Mouse (Mus musculus): ENCODE measurements around the gene Mylpf. TPM values are rescaled to one million over a fixed set of nuclear protein-coding genes. Genes with fewer than 3 reads are reported as not detected.
A peak's percentile ranks its signal among the peaks of the same experiment; 100 is the strongest.
"Not testable (repeated sequence)": the region's sequence is repeated elsewhere in the genome, so short reads cannot be mapped to it uniquely, and the experiment has no call there.

Gene Mylpf
- 12.6 and 13.1 TPM in 2 replicates for polyA plus RNA-seq (2016; fragmentation: Nextera tagmentation; extraction: Ambion mirVana)

DNA sequence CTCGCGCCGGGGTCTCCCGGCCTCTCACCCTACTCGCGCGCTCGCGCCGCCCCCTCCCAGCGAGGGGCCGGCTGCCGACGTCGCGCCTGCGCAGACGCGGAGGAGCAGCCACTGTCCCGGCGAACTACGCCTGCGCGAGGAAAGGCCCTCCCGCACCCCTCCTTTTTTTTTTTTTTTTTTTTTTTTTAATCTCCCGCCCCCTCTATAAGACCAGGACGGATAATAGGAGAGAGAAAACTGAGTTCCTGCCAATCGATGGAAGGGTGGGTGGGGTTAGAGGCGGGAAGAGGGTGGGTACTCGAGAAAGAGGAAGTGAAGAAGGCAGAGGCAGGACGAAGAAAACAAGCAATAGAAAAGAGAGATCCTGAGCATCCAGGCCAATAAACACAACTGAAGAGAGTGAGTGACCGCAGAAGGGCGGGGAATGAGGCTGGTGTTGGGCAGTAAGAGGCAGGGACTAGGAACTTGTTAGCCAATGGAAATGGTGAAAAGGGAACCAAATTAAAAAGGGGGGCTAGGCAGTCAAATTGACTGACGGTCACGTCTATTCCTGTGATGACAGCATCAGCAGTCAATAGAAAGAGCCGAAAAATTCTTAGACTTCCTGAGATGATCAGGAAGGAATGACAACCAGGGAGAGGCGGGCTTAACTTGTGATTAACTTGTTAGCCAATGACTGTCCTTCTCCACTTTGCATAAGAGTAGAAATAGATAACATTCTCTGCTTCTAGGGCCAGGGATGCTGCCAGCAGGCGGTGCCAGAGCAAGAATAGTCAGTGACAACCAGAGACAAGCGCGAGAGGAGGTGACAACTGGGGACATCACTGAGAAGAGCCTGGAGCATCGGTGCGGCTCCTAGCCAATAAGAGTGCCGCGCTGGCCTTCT lies at the start of gene Mylpf:
Gene Mylpf, plus strand, starts transcription at position 338 of the 886 bp plus-strand sequence.
- Histone ChIP-seq H3K9me3 (no peaks in the 10 kb centered on the region), H3K4me2 (replicated peaks) (peak within 1 kb of the TSS; percentile 88), H3K36me3 (peaks cover 9% of the 10 kb centered on the region; the same call in 1 of the 2 replicates), H3K9ac (replicated peaks) (peak within 1 kb of the TSS; percentile 89), H3K27ac (replicated peaks) (peak within 1 kb of the TSS; percentile 84), H3K4me3 (peak within 1 kb of the TSS; percentile 74), H3K27me3 (peaks cover 2% of the 10 kb centered on the region), H3K4me1 (peaks cover 29% of the 10 kb centered on the region)
- peak; percentile 94 for ATAC-seq (ENCODE audit: low FRiP score, low read depth)
- WGBS, result under 1% methylated on average over 37 of the region's 44 CpGs

DNA sequence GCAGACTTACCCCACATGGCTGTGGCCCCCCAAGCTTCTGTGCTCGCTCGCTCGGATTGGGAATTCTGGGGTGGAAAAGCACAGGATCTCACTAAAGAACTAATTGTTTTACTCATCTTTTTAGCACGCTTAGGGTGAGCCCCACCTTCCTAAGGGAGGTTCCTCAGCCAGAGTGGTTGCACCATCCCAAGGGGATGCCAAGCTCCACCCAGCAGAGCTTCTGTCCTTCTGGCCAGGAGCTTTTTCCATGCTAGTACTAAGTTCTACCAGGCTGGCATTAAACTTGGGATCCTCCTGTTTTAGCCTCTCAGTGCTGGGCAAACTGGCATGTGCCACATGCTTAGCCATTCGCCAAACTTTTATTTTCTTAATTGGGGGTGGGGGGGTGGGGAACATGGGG lies 46.1 kb upstream of the Mylpf start:
- no peaks in the 10 kb centered on the region for H3K9me3 ChIP-seq
- H3K9ac ChIP-seq (replicated peaks), result no peak overlapping the region
- H3K27me3 ChIP-seq, result no peaks in the 10 kb centered on the region
- H3K4me2 ChIP-seq (replicated peaks), result no peak overlapping the region
- no peaks in the 10 kb centered on the region for H3K4me1 ChIP-seq
- H3K36me3 ChIP-seq, result no peaks in the 10 kb centered on the region
- 94% methylated on average over 5 of the region's 5 CpGs for WGBS
- H3K4me3 ChIP-seq, result no peak overlapping the region
- no peak overlapping the region for H3K27ac ChIP-seq (replicated peaks)
- no peak for ATAC-seq (ENCODE audit: low FRiP score, low read depth)

DNA sequence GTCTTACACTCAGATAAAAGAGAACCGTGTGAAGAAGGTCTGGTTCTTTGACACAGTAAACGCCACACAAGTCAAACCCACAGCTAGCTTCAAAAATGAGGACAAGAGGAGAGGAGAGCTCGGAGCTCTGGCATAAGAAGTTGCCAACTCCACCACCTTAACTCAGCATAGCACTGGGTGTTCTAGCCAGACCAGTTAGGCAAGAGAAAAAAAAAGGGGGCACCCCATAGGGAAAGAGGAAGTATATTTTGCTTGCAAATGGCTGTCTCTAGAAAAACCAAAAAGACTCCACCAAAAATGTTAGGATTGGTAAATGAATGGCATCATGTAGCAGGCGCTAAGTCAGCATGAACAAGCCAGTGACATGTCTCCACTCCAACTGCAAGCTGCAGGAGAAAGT lies 44.7 kb upstream of the Mylpf start:
- Histone ChIP-seq H3K9ac (replicated peaks) (no peak overlapping the region), H3K4me1 (no peaks in the 10 kb centered on the region), H3K27ac (replicated peaks) (no peak overlapping the region), H3K4me2 (replicated peaks) (no peak overlapping the region), H3K27me3 (no peaks in the 10 kb centered on the region), H3K9me3 (no peaks in the 10 kb centered on the region), H3K36me3 (no peaks in the 10 kb centered on the region), H3K4me3 (no peak overlapping the region)
- ATAC-seq (ENCODE audit: low FRiP score, low read depth), result no peak
- WGBS, result 91% methylated on average over 4 of the region's 4 CpGs

DNA sequence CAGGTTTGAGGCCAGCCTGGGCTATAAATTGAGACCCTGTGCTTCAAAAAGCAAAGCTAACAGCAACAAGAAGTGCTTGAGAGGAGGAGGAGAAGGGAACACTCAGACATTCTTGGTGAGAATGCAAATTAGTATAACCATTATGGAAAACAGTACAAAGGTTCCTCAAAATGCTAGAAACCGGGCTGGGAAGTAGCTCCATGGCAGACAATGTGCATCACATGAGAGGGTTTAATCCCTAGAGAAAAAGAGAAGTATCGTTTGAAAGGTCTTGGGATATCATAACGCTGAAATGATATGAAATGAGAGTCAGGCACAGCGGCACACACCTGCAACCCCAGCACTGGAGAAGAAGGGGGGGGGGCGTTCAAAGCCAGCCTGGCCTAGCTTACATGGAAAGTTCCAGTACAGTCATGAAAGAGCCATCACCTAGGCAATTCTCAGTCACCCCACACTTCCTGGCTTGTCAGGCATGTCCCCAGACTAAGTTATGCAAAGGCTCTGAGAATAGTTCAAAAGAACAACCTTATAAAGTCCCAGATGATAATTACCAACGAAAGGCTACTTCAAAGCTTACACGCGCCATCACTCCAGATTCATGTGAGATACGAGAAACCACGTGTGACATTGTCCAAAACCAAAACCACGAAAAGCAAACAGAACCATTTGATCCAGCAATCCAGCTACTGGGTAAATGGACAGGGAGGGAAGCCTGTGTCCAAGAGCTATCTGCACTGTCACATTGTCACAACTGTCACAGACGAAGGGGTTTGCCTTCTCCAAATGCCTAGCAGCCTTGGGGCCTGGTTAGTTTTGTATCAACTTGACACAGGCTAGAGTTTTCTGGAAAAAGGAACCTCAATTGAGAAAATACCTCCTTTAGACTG lies 42.8 kb upstream of the Mylpf start:
- ATAC-seq (ENCODE audit: low FRiP score, low read depth), result no peak
- H3K27ac ChIP-seq (replicated peaks), result no peak overlapping the region
- no peaks in the 10 kb centered on the region for H3K4me1 ChIP-seq
- H3K9ac ChIP-seq (replicated peaks), result no peak overlapping the region
- WGBS, result 87% methylated on average over 12 of the region's 12 CpGs
- H3K4me2 ChIP-seq (replicated peaks), result no peak overlapping the region
- no peaks in the 10 kb centered on the region for H3K36me3 ChIP-seq
- no peak overlapping the region for H3K4me3 ChIP-seq
- H3K9me3 ChIP-seq, result no peaks in the 10 kb centered on the region
- no peaks in the 10 kb centered on the region for H3K27me3 ChIP-seq

DNA sequence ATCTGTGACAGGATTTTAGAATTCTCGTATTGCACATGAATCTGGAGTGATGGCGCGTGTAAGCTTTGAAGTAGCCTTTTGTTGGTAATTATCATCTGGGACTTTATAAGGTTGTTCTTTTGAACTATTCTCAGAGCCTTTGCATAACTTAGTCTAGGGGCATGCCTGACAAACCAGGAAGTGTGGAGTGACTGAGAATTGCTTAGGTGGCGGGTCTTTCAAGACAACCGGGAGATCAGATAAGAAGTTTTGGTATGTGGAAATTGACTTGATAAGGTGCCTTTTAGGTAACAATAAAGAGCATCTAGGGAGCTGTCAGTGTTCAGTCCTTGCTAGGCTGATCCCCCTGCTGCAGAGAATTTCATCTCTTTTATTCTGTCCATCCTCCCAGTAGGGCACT lies 42.2 kb upstream of the Mylpf start:
- WGBS, result 93% methylated on average over 5 of the region's 5 CpGs
- H3K27me3 ChIP-seq, result no peaks in the 10 kb centered on the region
- no peak overlapping the region for H3K27ac ChIP-seq (replicated peaks)
- no peaks in the 10 kb centered on the region for H3K9me3 ChIP-seq
- H3K4me3 ChIP-seq, result no peak overlapping the region
- H3K36me3 ChIP-seq, result no peaks in the 10 kb centered on the region
- no peak for ATAC-seq (ENCODE audit: low FRiP score, low read depth)
- H3K9ac ChIP-seq (replicated peaks), result no peak overlapping the region
- no peaks in the 10 kb centered on the region for H3K4me1 ChIP-seq
- no peak overlapping the region for H3K4me2 ChIP-seq (replicated peaks)

DNA sequence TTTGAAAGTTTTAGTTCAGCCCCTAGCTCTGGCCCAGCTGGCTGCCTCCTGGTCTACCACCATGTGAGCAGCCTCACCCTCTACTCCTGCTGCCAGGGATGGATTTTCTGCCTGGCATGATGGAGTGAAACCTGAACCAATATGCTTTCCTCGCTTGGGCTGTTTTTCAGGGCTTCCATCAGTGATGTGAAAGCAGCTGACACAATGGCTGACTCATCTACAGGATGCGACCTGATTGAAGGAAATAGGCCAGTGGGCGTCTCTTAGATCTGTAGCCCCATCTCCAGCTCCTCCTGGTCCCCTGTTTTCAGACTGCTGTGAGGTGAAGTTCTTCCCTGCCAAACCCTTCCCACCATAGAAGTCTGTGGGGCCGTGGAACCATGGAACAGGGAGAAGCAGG lies 31.8 kb upstream of the Mylpf start:
- no peak overlapping the region for H3K9ac ChIP-seq (replicated peaks)
- H3K4me2 ChIP-seq (replicated peaks), result no peak overlapping the region
- H3K27me3 ChIP-seq, result no peaks in the 10 kb centered on the region
- no peaks in the 10 kb centered on the region for H3K36me3 ChIP-seq
- no peak overlapping the region for H3K4me3 ChIP-seq
- no peaks in the 10 kb centered on the region for H3K4me1 ChIP-seq
- no peaks in the 10 kb centered on the region for H3K9me3 ChIP-seq
- no peak overlapping the region for H3K27ac ChIP-seq (replicated peaks)
- ATAC-seq (ENCODE audit: low FRiP score, low read depth), result no peak
- WGBS, result 74% methylated on average over 4 of the region's 4 CpGs

DNA sequence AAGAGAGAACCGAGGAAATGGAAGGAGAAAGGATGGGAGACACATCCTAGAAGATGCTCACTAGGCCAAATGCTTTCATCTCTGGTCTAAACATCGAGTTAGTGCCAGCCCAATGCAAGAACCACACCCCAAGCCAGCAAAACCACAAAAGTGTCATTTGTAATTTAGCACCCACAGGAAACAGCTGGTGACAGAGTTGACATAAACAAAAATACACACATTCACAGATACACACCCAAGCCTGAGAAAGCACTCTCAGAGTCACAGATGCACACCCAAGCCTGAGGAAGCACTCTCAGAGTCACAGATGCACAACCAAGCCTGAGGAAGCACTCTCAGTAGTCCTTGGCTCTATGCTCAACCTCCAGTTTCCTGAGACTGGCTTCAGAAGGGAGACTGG lies 27.9 kb upstream of the Mylpf start:
- ATAC-seq (ENCODE audit: low FRiP score, low read depth), result no peak
- Histone ChIP-seq H3K9me3 (no peaks in the 10 kb centered on the region), H3K4me2 (replicated peaks) (no peak overlapping the region), H3K27ac (replicated peaks) (no peak overlapping the region), H3K4me1 (no peaks in the 10 kb centered on the region), H3K9ac (replicated peaks) (no peak overlapping the region), H3K27me3 (no peaks in the 10 kb centered on the region), H3K4me3 (no peak overlapping the region), H3K36me3 (no peaks in the 10 kb centered on the region)
- 80% methylated on average over 2 of the region's 2 CpGs for WGBS

DNA sequence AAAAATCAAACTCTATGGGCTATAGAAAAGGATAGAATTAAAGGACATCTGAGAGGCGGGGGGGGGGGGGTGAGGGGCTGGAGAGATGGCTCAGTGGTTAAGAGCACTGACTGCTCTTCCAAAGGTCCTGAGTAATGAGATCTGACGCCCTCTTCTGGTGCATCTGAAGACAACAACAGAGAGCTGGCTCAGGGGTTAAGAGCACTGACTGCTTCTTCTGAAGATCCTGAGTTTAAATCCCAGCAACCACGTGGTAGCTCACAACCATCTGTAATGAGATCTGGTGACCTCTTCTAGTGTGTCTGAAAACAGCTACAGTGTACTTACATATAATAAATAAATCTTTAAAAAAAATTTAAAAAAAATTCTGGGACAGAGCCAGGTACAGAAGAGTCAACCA lies 27.0 kb upstream of the Mylpf start:
- not testable (repeated sequence) for H3K4me2 ChIP-seq (replicated peaks); H3K9ac ChIP-seq (replicated peaks); ATAC-seq (ENCODE audit: low FRiP score, low read depth); H3K4me1 ChIP-seq; H3K4me3 ChIP-seq; H3K36me3 ChIP-seq; H3K9me3 ChIP-seq; H3K27ac ChIP-seq (replicated peaks); H3K27me3 ChIP-seq
- 30% methylated on average over 3 of the region's 3 CpGs for WGBS

DNA sequence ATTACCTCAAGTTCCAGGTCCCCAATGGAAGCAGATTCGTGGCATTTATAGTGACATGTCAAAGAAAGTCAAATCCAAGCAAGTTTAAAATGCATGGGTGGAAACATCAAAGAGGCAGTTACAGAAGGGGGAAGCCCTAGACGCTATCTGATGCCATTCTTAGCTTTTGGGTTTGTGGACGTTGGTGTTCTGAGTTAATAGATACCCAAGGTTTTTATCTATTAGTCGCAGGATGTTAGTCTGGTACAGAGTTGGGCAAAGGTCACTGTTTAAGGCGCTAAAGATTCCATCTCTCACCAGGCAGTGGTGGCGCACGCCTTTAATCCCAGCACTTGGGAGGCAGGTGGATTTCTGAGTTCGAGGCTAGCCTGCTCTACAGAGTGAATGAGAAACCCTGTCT lies 25.3 kb upstream of the Mylpf start:
- no peaks in the 10 kb centered on the region for H3K9me3 ChIP-seq
- H3K36me3 ChIP-seq, result no peaks in the 10 kb centered on the region
- no peaks in the 10 kb centered on the region for H3K27me3 ChIP-seq
- H3K4me2 ChIP-seq (replicated peaks), result no peak overlapping the region
- ATAC-seq (ENCODE audit: low FRiP score, low read depth), result no peak
- H3K4me3 ChIP-seq, result no peak overlapping the region
- no peaks in the 10 kb centered on the region for H3K4me1 ChIP-seq
- 78% methylated on average over 8 of the region's 8 CpGs for WGBS
- H3K9ac ChIP-seq (replicated peaks), result no peak overlapping the region
- H3K27ac ChIP-seq (replicated peaks), result no peak overlapping the region

DNA sequence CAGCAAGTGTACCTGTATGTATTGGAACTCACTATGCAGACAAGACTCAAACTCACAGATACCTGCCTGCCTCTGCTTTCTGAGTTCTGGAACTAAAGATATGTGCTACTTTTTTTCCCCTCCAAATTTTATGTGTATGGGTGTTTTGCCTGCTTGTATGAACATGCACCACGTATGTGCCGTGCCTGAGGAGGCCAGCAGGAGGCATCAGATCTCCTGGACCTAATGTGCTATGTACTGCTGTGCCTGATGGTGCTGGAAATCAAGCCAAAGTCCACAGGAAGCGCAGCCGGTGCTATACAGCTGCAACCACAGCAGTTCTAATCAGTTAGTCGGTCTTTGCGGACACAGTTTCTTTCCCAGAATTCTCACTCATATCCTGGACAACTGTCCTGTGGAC lies 24.9 kb upstream of the Mylpf start:
- H3K27me3 ChIP-seq, result no peaks in the 10 kb centered on the region
- H3K9ac ChIP-seq (replicated peaks), result no peak overlapping the region
- no peaks in the 10 kb centered on the region for H3K36me3 ChIP-seq
- H3K4me1 ChIP-seq, result no peaks in the 10 kb centered on the region
- no peak overlapping the region for H3K4me3 ChIP-seq
- 81% methylated on average over 6 of the region's 6 CpGs for WGBS
- H3K27ac ChIP-seq (replicated peaks), result no peak overlapping the region
- H3K9me3 ChIP-seq, result no peaks in the 10 kb centered on the region
- no peak for ATAC-seq (ENCODE audit: low FRiP score, low read depth)
- no peak overlapping the region for H3K4me2 ChIP-seq (replicated peaks)

DNA sequence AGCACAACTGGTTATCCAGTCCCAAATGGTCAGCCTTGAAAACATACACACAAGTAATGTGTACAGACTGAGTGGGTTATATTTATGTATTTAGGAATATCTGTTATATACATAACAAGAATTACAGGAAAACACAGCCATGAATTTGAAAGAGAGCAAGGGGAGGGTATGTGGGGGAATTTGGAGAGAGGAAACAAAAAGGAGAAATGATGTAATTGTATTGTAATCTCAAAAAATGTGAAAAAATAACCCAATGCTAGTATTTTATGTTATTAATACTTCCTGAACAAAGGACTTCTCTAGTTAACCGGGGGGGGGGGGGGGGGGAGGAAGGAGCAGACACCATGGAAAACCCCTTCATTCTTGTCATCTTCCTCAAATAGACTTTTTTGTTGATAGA lies 24.0 kb upstream of the Mylpf start:
- Histone ChIP-seq H3K27ac (replicated peaks) (no peak overlapping the region), H3K9ac (replicated peaks) (no peak overlapping the region), H3K4me2 (replicated peaks) (no peak overlapping the region), H3K27me3 (no peaks in the 10 kb centered on the region), H3K4me3 (no peak overlapping the region), H3K9me3 (no peaks in the 10 kb centered on the region), H3K4me1 (no peaks in the 10 kb centered on the region), H3K36me3 (no peaks in the 10 kb centered on the region)
- WGBS, result 67% methylated on average over 1 of the region's 1 CpGs
- ATAC-seq (ENCODE audit: low FRiP score, low read depth), result no peak

DNA sequence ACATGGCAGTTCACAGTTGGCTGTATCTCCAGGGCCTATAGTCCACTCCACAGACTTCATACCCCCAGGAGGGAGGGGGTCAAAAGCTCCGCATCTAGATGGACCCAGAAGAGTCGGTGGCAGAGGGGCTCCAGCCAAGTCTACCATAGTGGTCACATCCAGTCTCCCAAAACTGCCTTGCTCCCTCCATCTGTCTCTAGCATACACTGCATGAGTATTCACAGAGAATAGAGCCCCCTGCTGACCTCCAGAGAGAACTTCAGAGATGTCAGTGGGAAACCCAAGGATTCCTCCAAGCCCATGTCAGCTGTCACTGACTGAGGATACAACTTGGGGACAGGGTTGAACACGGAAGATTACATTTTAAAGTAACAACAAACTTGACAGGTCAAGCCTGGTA lies 23.1 kb upstream of the Mylpf start:
- H3K4me2 ChIP-seq (replicated peaks), result no peak overlapping the region
- H3K9ac ChIP-seq (replicated peaks), result no peak overlapping the region
- WGBS, result 72% methylated on average over 3 of the region's 3 CpGs
- no peak overlapping the region for H3K27ac ChIP-seq (replicated peaks)
- H3K36me3 ChIP-seq, result peaks cover 2% of the 10 kb centered on the region; the same call in 1 of the 2 replicates
- H3K27me3 ChIP-seq, result no peaks in the 10 kb centered on the region
- H3K4me3 ChIP-seq, result no peak overlapping the region
- no peak for ATAC-seq (ENCODE audit: low FRiP score, low read depth)
- H3K4me1 ChIP-seq, result no peaks in the 10 kb centered on the region
- H3K9me3 ChIP-seq, result no peaks in the 10 kb centered on the region
